Mouse (Mus musculus): ENCODE measurements around the gene Tstd1. TPM values are rescaled to one million over a fixed set of nuclear protein-coding genes. Genes with fewer than 3 reads are reported as not detected.

The Tstd1 gene
- polyA plus RNA-seq, 1 experiment from 2014 or later = 3.3 TPM

DNA sequence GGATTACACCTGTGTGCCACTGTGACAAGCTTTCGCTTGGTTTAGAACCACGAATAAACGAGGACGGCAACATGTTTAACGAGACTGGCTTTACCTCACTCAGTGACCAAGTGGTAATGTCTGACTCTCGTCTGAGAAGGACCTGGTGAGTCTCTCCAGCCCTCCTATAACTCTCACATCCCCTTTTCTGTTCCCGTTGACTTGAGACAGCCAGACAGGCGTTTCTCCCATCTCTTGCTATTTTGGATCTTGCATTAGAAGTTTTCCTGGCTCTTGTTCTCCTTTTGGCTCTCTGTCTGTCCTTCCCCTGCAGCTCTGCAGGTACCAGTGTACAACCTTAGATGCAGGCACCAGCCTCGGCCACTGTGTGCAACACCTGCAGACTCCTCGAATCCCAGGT lies 32.3 kb downstream of the Tstd1 start:
- 83% methylated on average over 10 of the region's 10 CpGs for WGBS
- Histone ChIP-seq H3K4me3 (ENCODE audit: low read depth, low read length) (no peak overlapping the region), H3K9me3 (ENCODE audit: control insufficient read depth, low read length) (no peaks in the 10 kb centered on the region), H3K36me3 (ENCODE audit: control insufficient read depth, insufficient read depth, low read length) (no peaks in the 10 kb centered on the region), H3K4me2 (ENCODE audit: low read depth, severe bottlenecking) (no peak overlapping the region), H3K4me1 (ENCODE audit: control insufficient read depth, insufficient read depth, low read length) (no peaks in the 10 kb centered on the region), H3K27me3 (ENCODE audit: control insufficient read depth, insufficient read depth, low read length) (no peaks in the 10 kb centered on the region), H3K27ac (replicated peaks; ENCODE audit: low read depth, low read length) (no peak overlapping the region), H3K9ac (ENCODE audit: low read length) (no peak overlapping the region)
- no peak for ATAC-seq (ENCODE audit: insufficient number of reproducible peaks, low FRiP score, low TSS enrichment, low read depth)
- DNase-seq (ENCODE audit: low spot score) = no peak

DNA sequence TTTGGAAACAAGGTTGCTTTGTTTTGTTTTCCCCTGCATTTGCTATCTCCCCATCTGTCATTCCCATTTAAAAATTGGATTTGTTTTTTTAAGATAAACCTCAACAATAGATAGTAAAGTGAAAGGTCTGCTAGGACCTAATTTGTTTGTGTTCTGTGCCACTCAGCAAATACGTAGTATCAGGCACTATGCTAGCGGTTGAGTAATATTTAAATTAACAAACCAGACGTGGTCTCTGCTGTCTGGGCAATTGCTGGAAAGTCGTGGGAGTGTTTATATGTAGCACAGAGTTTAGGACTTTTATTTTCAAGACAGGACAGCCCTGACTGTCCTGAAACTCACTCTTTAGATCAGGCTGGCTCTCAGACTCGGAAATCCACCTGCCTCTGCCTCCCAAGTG lies 33.9 kb downstream of the Tstd1 start:
- Histone ChIP-seq H3K9me3 (ENCODE audit: control insufficient read depth, low read length) (no peaks in the 10 kb centered on the region), H3K4me1 (ENCODE audit: control insufficient read depth, insufficient read depth, low read length) (no peaks in the 10 kb centered on the region), H3K27me3 (ENCODE audit: control insufficient read depth, insufficient read depth, low read length) (no peaks in the 10 kb centered on the region), H3K36me3 (ENCODE audit: control insufficient read depth, insufficient read depth, low read length) (no peaks in the 10 kb centered on the region), H3K4me2 (ENCODE audit: low read depth, severe bottlenecking) (no peak overlapping the region), H3K27ac (replicated peaks; ENCODE audit: low read depth, low read length) (no peak overlapping the region), H3K4me3 (ENCODE audit: low read depth, low read length) (no peak overlapping the region), H3K9ac (ENCODE audit: low read length) (no peak overlapping the region)
- WGBS = 78% methylated on average over 5 of the region's 5 CpGs
- DNase-seq (ENCODE audit: low spot score) = no peak
- ATAC-seq (ENCODE audit: insufficient number of reproducible peaks, low FRiP score, low TSS enrichment, low read depth) = no peak

DNA sequence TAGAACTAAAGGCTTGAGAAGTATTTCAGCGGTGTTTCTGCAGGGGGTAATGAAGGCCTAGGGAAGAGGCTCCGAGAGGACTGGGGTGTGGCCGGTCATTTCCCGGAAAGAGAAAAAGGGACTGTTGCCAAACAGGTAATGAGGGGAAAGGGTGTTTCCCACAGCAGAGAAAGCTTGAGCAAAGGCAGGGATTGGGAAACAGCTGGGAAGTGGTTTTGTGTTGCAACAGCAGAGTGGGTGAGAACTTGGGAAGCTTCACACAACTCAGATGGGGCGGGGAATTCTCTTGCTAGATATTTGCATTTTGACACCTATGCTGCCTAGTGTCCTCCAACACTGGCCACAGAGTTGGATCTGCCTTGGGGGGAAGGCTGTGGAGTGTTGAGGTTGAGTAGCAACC lies 34.3 kb downstream of the Tstd1 start:
- whole genome bisulfite sequencing = 75% methylated on average over 5 of the region's 5 CpGs
- Histone ChIP-seq H3K36me3 (ENCODE audit: control insufficient read depth, insufficient read depth, low read length) (no peaks in the 10 kb centered on the region), H3K4me2 (ENCODE audit: low read depth, severe bottlenecking) (no peak overlapping the region)

DNA sequence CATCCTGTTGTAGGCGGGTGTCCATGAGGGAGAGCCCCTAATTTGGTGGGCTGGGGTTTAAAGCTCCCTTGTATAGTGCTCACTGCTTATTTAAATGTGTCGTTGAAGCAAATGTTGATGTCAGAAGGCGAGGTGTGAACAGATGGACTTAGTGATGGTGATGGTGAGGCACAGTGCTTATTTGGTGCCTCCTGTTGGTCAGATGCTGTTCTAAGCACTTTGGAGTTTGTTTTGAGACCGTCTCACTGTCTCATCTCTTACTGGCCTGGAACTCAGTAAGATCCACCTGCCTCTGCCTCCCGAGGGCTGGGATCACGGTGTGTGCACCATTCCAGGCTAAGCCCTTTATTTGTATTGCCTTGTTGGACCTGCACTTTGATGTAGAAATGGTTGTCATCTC lies 36.3 kb downstream of the Tstd1 start:
- Histone ChIP-seq H3K27ac (replicated peaks; ENCODE audit: low read depth, low read length) (no peak overlapping the region), H3K9me3 (ENCODE audit: control insufficient read depth, low read length) (no peaks in the 10 kb centered on the region), H3K4me2 (ENCODE audit: low read depth, severe bottlenecking) (no peak overlapping the region), H3K9ac (ENCODE audit: low read length) (no peak overlapping the region), H3K27me3 (ENCODE audit: control insufficient read depth, insufficient read depth, low read length) (no peaks in the 10 kb centered on the region), H3K36me3 (ENCODE audit: control insufficient read depth, insufficient read depth, low read length) (no peaks in the 10 kb centered on the region), H3K4me1 (ENCODE audit: control insufficient read depth, insufficient read depth, low read length) (0 out of 2 replicates have a peak, but pooled peaks cover 3% of the 10 kb centered on the region), H3K4me3 (ENCODE audit: low read depth, low read length) (no peak overlapping the region)
- 77% methylated on average over 6 of the region's 6 CpGs for WGBS
- ATAC-seq (ENCODE audit: insufficient number of reproducible peaks, low FRiP score, low TSS enrichment, low read depth) (no peak), DNase-seq (ENCODE audit: low spot score) (no peak)

More for the DNA sequence above, 34.3 kb downstream of the Tstd1 start:
- no peak for ATAC-seq (ENCODE audit: insufficient number of reproducible peaks, low FRiP score, low TSS enrichment, low read depth)
- DNase-seq (ENCODE audit: low spot score) = no peak
- Histone ChIP-seq H3K9ac (ENCODE audit: low read length) (no peak overlapping the region), H3K27ac (replicated peaks; ENCODE audit: low read depth, low read length) (no peak overlapping the region), H3K4me3 (ENCODE audit: low read depth, low read length) (no peak overlapping the region), H3K27me3 (ENCODE audit: control insufficient read depth, insufficient read depth, low read length) (no peaks in the 10 kb centered on the region), H3K4me1 (ENCODE audit: control insufficient read depth, insufficient read depth, low read length) (no peaks in the 10 kb centered on the region), H3K9me3 (ENCODE audit: control insufficient read depth, low read length) (no peaks in the 10 kb centered on the region)

DNA sequence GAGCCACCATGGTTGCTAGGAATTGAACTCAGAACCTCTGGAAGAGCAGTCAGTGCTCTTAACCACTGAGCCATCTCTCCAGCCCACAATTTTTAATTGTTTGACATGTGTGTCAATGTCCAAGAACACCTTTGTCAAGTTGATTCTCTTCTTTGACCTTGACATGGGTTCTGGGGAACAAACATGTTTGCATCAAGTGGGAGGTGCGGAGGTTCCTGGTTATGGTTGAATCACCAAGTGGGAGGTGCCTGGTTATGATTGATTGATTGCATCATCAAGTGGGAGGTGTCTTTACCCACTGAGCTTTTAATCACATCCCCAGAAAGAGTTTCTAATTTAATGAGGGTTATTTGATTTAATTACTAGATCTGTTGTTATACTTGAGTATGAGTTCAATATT lies 38.9 kb downstream of the Tstd1 start:
- no peak overlapping the region for H3K27ac ChIP-seq (replicated peaks; ENCODE audit: low read depth, low read length)
- ATAC-seq (ENCODE audit: insufficient number of reproducible peaks, low FRiP score, low TSS enrichment, low read depth) = no peak
- no peak overlapping the region for H3K4me2 ChIP-seq (ENCODE audit: low read depth, severe bottlenecking)
- no peaks in the 10 kb centered on the region for H3K9me3 ChIP-seq (ENCODE audit: control insufficient read depth, low read length)
- no peak overlapping the region for H3K4me3 ChIP-seq (ENCODE audit: low read depth, low read length)
- 0 out of 2 replicates have a peak, but pooled peaks cover 3% of the 10 kb centered on the region for H3K4me1 ChIP-seq (ENCODE audit: control insufficient read depth, insufficient read depth, low read length)
- no peaks in the 10 kb centered on the region for H3K36me3 ChIP-seq (ENCODE audit: control insufficient read depth, insufficient read depth, low read length)
- WGBS = 93% methylated on average over 1 of the region's 1 CpGs
- no peak for DNase-seq (ENCODE audit: low spot score)
- no peaks in the 10 kb centered on the region for H3K27me3 ChIP-seq (ENCODE audit: control insufficient read depth, insufficient read depth, low read length)
- H3K9ac ChIP-seq (ENCODE audit: low read length) = no peak overlapping the region

DNA sequence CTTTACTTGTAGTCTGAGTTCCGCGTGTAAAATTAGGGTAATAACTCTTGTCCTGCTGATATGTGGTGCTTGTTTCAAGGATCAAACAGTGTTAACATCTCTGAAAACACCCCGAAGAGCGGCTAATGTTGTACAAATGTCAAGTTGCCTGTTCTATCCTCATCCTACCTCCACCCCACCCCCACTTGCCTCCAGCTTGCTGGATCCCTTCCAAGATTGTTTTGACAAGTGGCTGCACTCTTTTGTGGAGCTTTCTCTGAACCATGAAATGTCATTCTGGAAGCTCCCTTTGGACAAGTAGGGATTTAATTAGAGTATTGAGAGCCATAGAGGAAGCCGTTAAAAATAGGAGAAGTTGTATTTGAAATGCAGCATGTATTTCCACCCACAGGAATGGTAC lies 41.1 kb downstream of the Tstd1 start:
- Histone ChIP-seq H3K4me2 (ENCODE audit: low read depth, severe bottlenecking) (no peak overlapping the region), H3K9me3 (ENCODE audit: control insufficient read depth, low read length) (no peaks in the 10 kb centered on the region), H3K27me3 (ENCODE audit: control insufficient read depth, insufficient read depth, low read length) (no peaks in the 10 kb centered on the region), H3K36me3 (ENCODE audit: control insufficient read depth, insufficient read depth, low read length) (no peaks in the 10 kb centered on the region), H3K27ac (replicated peaks; ENCODE audit: low read depth, low read length) (no peak overlapping the region), H3K9ac (ENCODE audit: low read length) (no peak overlapping the region), H3K4me3 (ENCODE audit: low read depth, low read length) (no peak overlapping the region), H3K4me1 (ENCODE audit: control insufficient read depth, insufficient read depth, low read length) (0 out of 2 replicates have a peak, but pooled peaks cover 3% of the 10 kb centered on the region)
- ATAC-seq (ENCODE audit: insufficient number of reproducible peaks, low FRiP score, low TSS enrichment, low read depth) = no peak
- no peak for DNase-seq (ENCODE audit: low spot score)
- 37% methylated on average over 5 of the region's 5 CpGs for WGBS

DNA sequence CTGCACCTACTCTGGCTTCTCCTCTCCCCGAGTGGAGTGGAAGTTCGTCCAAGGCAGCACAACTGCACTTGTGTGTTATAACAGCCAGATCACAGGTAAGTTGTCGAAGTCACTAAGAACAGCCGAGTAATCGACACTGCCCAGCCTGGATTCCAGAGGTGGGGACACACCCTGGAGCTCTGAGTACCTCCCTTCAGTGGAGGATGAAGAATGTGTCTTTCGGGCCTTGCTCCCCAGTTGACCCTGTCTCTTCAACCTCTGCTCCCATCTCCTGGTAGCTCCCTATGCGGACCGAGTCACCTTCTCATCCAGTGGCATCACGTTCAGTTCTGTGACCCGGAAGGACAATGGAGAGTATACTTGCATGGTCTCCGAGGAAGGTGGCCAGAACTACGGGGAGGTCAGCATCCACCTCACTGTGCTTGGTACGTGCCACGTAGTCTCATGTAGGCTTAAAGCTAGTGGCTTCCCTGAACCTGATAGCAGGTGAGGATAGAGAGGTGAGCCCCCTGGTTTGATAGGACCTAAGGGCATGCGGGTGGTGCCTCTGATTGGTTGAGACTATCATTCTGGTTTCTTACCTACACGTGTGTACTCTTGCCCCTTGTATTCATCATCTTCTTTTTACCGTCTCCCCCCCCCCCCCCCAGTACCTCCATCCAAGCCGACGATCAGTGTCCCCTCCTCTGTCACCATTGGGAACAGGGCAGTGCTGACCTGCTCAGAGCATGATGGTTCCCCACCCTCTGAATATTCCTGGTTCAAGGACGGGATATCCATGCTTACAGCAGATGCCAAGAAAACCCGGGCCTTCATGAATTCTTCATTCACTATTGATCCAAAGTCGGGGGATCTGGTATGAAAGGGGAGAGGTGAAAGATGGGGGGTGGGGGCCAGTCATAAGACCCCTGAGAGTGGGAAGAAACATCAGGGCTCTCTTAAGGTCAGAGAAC lies 42.2 kb downstream of the Tstd1 start:
- no peaks in the 10 kb centered on the region for H3K9me3 ChIP-seq (ENCODE audit: control insufficient read depth, low read length)
- no peaks in the 10 kb centered on the region for H3K36me3 ChIP-seq (ENCODE audit: control insufficient read depth, insufficient read depth, low read length)
- no peak overlapping the region for H3K4me3 ChIP-seq (ENCODE audit: low read depth, low read length)
- ATAC-seq (ENCODE audit: insufficient number of reproducible peaks, low FRiP score, low TSS enrichment, low read depth) (0 out of 2 replicates have a peak, but pooled peaks have one; percentile 20), DNase-seq (ENCODE audit: low spot score) (no peak)
- whole genome bisulfite sequencing = 95% methylated on average over 22 of the region's 22 CpGs
- 0 out of 2 replicates have a peak, but pooled peaks cover 3% of the 10 kb centered on the region for H3K4me1 ChIP-seq (ENCODE audit: control insufficient read depth, insufficient read depth, low read length)
- no peaks in the 10 kb centered on the region for H3K27me3 ChIP-seq (ENCODE audit: control insufficient read depth, insufficient read depth, low read length)
- no peak overlapping the region for H3K27ac ChIP-seq (replicated peaks; ENCODE audit: low read depth, low read length)
- H3K9ac ChIP-seq (ENCODE audit: low read length) = no peak overlapping the region
- no peak overlapping the region for H3K4me2 ChIP-seq (ENCODE audit: low read depth, severe bottlenecking)

DNA sequence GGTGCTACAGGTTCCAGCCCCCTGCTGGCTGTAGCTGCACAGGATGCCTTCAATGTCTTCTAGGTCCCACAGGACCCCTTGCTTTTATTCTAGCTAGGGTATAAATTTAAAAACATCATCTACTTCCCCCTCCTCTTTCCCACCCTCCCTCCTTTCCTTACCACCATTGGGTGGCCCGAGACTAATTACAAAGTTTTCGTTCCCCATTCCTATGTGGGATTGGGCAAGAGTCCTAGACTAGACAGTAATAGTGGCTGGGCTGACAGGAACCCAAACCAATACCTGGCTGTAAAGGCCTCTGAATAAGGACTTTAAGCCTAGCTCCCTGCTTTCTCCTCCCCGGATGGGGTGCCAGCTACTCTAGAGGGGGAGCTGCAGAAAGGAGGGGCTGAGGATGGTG lies 44.5 kb downstream of the Tstd1 start:
- H3K9me3 ChIP-seq (ENCODE audit: control insufficient read depth, low read length) = no peaks in the 10 kb centered on the region
- no peak overlapping the region for H3K4me3 ChIP-seq (ENCODE audit: low read depth, low read length)
- H3K4me2 ChIP-seq (ENCODE audit: low read depth, severe bottlenecking) = no peak overlapping the region
- 86% methylated on average over 3 of the region's 3 CpGs for WGBS
- ATAC-seq (ENCODE audit: insufficient number of reproducible peaks, low FRiP score, low TSS enrichment, low read depth) (no peak), DNase-seq (ENCODE audit: low spot score) (no peak)
- no peaks in the 10 kb centered on the region for H3K36me3 ChIP-seq (ENCODE audit: control insufficient read depth, insufficient read depth, low read length)
- 0 out of 2 replicates have a peak, but pooled peaks cover 3% of the 10 kb centered on the region for H3K4me1 ChIP-seq (ENCODE audit: control insufficient read depth, insufficient read depth, low read length)
- no peak overlapping the region for H3K27ac ChIP-seq (replicated peaks; ENCODE audit: low read depth, low read length)
- no peak overlapping the region for H3K9ac ChIP-seq (ENCODE audit: low read length)
- H3K27me3 ChIP-seq (ENCODE audit: control insufficient read depth, insufficient read depth, low read length) = no peaks in the 10 kb centered on the region

Data from limb, embryonic 11.5 days (tissue).